Mouse (Mus musculus) heart, embryonic 10.5 days (tissue): ENCODE measurements at regions not wholly inside any gene's neighbourhood (a gene's known extent, or its start where the extent isn't known, plus 50 kb on each side); places are given as distances from the start of the nearest gene placed in this dataset.

Experiments
- DNase-seq: peaks from one replicate; pipeline ENCODE4 v3.0.0-alpha.2; 2017; ENCODE audit warnings: low spot score
- H3K27ac ChIP-seq: fragments of 300-500 bp; sonication (generic); 2 replicates; pipeline ENCODE4 v1.5.1; 2016; ENCODE audit warnings: mild to moderate bottlenecking
- H3K27me3 ChIP-seq: fragments of 300-500 bp; sonication (generic); 2 replicates; pipeline ENCODE4 v1.6.1; 2016; ENCODE audit warnings: mild to moderate bottlenecking; ENCODE audit not compliant: poor library complexity, insufficient read depth, severe bottlenecking
- H3K36me3 ChIP-seq: fragments of 300-500 bp; sonication (generic); 2 replicates; pipeline ENCODE4 v1.6.1; 2016; ENCODE audit warnings: mild to moderate bottlenecking, moderate library complexity
- H3K4me1 ChIP-seq: fragments of 300-500 bp; sonication (generic); 2 replicates; pipeline ENCODE4 v1.6.1; 2016; ENCODE audit warnings: mild to moderate bottlenecking
- H3K4me3 ChIP-seq: fragments of 300-500 bp; sonication (generic); 2 replicates; pipeline ENCODE4 v1.5.1; 2016; ENCODE audit warnings: mild to moderate bottlenecking, moderate library complexity
- H3K9me3 ChIP-seq: fragments of 300-500 bp; sonication (generic); 2 replicates; pipeline ENCODE4 v1.6.1; 2016; ENCODE audit warnings: mild to moderate bottlenecking, moderate library complexity
- WGBS: fragments of 180-500 bp; shearing (Covaris S2); methylation state at CpG from one replicate; pipeline ENCODE4 v1.1.7; 2016; 5-methylcytosine and 5-hydroxymethylcytosine counted together

DNA sequence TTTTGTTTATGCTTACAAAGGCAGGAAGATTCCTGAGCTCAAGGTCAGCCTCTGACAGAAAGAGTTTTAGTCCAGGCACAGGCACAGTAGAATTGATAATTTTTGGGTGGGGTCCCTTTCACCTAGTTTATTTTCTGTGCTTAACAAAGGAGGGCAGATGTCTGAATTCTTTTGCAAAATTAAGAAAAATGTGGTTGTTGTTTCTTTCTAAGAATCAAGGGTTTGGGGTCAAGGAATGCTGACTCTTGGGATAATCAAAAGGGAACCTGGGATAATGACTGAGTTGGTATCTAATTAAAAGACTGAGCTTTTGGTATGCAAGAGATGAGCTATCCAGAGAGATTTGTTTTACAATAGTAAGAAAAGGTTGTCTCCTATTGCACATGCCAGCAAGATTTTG lies 143.9 kb downstream of the Tmem161b start:
- no peak overlapping the region for H3K4me3 ChIP-seq
- H3K27me3 ChIP-seq = no peaks in the 10 kb centered on the region
- no peak overlapping the region for H3K27ac ChIP-seq
- H3K4me1 ChIP-seq = no peaks in the 10 kb centered on the region
- no peaks in the 10 kb centered on the region for H3K36me3 ChIP-seq
- H3K9me3 ChIP-seq = no peaks in the 10 kb centered on the region
- DNase-seq = no peak

DNA sequence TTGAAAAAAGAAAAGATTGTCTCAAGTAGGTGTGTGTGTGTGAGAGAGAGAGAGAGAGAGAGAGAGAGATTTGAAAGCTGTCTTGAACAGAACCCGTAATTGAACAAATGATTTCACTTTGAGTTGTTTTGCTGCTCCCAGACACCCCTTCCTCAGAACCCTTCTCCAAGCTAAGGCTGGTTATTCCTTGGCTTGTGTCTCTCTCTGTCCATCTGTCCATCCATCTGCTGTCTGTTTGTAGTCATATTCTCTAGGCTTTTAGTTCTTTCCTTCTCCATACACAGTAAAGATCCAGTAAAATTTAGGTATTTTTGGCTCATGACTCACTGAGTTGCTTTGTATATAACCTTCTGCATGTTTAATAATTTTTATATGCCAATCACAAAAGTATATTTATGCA lies 144.7 kb downstream of the Tmem161b start:
- WGBS = 83% methylated on average over 1 of the region's 1 CpGs
- no peaks in the 10 kb centered on the region for H3K27me3 ChIP-seq
- H3K27ac ChIP-seq = no peak overlapping the region
- no peaks in the 10 kb centered on the region for H3K36me3 ChIP-seq
- DNase-seq = no peak
- no peaks in the 10 kb centered on the region for H3K4me1 ChIP-seq
- no peak overlapping the region for H3K4me3 ChIP-seq
- no peaks in the 10 kb centered on the region for H3K9me3 ChIP-seq

DNA sequence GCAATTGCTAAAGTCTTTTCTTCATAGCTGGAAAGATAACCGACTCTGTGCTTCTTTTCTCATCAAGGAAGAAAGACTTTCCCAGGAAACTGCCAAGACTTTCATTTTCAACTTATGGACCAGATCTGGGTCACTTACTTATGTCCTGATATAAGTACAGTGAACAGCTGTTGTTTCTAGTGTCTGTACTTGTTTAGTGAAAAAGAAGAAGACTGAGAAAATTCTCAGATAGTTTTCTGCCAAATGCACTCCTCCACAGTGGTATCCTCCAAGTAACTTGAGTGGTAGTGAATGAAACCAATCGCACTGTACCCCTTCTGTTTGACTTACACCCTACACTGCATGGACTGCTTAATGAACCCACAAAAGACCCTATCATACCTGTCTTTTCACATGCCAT lies 146.1 kb downstream of the Tmem161b start:
- no peak for DNase-seq
- no peaks in the 10 kb centered on the region for H3K9me3 ChIP-seq
- no peaks in the 10 kb centered on the region for H3K4me1 ChIP-seq
- H3K27me3 ChIP-seq = no peaks in the 10 kb centered on the region
- no peak overlapping the region for H3K27ac ChIP-seq
- WGBS = 80% methylated on average over 2 of the region's 2 CpGs
- H3K4me3 ChIP-seq = no peak overlapping the region
- no peaks in the 10 kb centered on the region for H3K36me3 ChIP-seq

DNA sequence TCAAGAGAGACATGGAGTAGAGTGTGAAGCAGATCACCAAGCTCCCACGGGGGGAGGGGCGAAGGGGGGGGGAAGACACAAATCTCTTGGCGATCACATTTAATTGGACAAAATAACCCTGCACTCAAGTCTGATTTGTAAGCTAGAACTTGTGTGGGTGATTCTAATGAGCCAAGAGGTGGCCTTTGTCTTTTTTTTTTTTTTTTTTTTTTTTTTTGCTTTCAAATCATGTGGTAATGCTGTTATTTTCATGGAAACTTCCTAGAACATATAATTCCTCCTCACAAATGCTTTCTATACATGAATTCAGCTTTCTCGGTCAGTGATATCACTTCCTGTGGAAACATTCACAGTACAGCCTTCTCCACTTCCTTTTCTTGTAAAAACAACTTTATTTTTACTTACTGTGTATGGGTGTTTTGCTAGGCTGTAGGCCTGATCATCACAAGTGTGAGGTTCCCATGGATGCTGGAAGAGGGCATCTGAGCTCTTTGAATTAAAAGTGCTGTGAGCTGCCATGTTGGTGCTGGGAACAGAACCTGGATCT lies 152.7 kb downstream of the Tmem161b start:
- H3K4me3 ChIP-seq = no peak overlapping the region
- no peaks in the 10 kb centered on the region for H3K36me3 ChIP-seq
- WGBS = 78% methylated on average over 4 of the region's 4 CpGs
- no peak for DNase-seq
- H3K4me1 ChIP-seq = no peaks in the 10 kb centered on the region
- H3K27me3 ChIP-seq = no peaks in the 10 kb centered on the region
- no peak overlapping the region for H3K27ac ChIP-seq
- no peaks in the 10 kb centered on the region for H3K9me3 ChIP-seq

DNA sequence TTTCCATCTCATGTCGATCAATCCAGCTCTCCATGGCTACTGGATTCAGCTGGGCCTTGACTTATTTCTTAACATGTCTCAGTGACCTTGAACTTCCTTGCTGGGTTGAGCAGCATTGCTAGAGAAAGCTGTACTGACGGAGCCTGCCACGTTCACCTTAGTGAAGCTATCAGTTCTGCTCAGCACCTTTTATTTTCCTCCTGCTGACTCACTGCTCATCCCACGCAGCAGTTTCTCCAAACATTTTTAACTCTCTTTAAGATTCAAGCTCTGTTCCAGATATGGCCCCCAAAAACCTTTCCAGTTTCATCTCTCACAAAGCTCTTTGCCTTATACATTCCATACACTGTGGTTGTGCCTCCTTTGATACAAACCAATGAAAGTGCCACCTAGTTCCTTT lies 153.8 kb downstream of the Tmem161b start:
- DNase-seq = no peak
- no peak overlapping the region for H3K27ac ChIP-seq
- H3K4me1 ChIP-seq = no peaks in the 10 kb centered on the region
- H3K27me3 ChIP-seq = no peaks in the 10 kb centered on the region
- H3K36me3 ChIP-seq = no peaks in the 10 kb centered on the region
- WGBS = 80% methylated on average over 4 of the region's 4 CpGs
- no peak overlapping the region for H3K4me3 ChIP-seq
- no peaks in the 10 kb centered on the region for H3K9me3 ChIP-seq

DNA sequence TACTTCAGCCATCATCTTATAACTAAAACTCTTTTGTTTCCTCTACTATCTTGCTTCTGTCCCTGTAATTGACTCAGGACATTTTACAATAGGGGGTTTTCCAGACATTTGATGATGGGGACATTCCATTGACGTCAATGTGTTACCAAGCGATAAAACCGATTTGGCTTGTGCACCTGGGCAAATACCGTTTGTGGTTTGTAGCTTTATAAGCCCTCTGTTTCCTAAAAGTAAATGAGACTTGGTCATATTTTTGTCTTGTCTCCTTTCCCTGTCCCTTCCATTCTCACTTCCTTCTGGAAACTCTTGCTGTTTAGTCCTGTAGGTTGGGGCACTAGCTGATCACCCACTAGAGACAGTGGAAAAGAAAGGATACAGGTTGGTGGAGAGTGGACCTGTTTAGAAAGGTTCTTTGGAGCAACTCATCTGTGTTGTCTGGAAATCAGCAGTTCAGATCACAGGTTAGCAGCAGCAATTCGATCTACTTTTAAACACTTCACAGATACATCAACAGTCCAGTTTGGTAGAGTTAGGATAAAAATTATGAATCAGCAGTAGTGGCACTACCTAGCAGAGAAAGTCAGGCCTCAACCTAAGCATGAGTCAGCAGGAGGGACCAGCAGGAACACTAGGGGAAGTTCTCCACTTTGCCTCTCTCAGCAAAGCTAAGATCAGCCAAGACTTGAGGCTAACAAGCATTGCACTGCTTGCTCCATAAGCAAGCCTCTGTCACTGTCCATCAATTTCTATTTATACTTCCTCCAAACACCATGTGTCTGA lies 156.6 kb downstream of the Tmem161b start:
- 87% methylated on average over 5 of the region's 5 CpGs for WGBS
- Histone ChIP-seq H3K27ac (no peak overlapping the region), H3K36me3 (no peaks in the 10 kb centered on the region), H3K4me1 (no peaks in the 10 kb centered on the region), H3K27me3 (no peaks in the 10 kb centered on the region), H3K9me3 (no peaks in the 10 kb centered on the region), H3K4me3 (no peak overlapping the region)
- DNase-seq = no peak

DNA sequence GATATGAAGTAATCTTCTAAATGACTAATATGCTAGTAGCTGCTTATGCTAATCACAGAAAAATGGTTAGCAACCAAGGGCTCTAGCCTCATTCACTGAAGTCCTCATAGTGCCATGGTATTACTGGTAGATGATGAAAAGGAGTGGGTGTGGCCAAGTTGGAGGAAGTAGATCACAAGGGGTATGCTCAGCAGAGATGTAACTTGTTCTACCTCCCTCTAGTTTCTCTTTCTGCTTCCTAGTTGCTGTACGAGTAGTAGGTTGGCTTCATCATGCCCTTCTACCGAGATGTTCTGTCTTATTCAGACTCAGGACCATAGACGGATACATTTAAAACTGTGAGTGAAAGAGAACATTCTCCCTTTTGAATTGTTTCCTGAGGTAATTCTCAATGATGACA lies 169.5 kb downstream of the Tmem161b start:
- Histone ChIP-seq H3K27ac (no peak overlapping the region), H3K9me3 (no peaks in the 10 kb centered on the region), H3K27me3 (no peaks in the 10 kb centered on the region), H3K4me1 (no peaks in the 10 kb centered on the region), H3K36me3 (no peaks in the 10 kb centered on the region), H3K4me3 (no peak overlapping the region)
- DNase-seq = no peak
- 89% methylated on average over 3 of the region's 3 CpGs for WGBS

DNA sequence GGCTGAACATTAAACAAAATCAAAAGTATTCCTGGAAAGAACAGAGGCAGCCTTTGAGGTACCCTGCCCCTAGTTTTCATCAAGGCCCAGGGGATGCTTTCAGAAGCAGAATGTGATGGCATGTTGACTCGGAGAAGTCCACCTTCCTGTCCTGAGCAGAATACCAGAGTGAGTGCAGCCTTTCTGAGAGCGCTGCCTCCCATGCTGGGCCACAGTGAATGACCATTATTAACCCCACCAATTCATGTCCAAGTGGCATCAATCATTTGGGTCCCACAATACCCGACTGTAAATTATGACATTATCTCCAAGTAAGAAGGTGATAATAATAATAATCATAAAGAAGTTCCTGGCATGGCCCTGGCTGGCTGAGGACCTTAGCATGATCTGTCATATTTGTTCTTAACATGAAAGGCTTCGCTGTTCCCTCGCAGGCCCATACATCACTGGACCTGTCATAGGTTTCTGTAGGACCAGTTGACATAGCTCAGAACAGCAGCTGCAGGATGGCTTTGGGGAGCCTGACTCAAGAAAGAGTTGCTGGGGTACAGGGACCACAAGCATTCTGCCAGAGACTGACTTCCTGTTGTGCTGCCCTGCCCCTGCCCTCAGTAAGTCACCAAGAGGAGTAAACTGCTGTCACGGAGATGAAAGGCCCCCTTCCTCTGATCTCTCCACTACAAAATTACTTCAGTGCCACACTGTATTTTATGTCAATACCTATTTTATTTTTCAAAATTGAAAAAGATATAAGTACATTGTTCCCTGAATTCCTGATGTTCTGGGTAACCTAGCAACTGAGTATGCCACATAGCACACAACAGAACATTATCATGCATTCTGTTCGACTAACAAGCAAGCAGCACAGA lies 176.6 kb downstream of the Tmem161b start:
- no peaks in the 10 kb centered on the region for H3K4me1 ChIP-seq
- no peak for DNase-seq
- 64% methylated on average over 7 of the region's 7 CpGs for WGBS

DNA sequence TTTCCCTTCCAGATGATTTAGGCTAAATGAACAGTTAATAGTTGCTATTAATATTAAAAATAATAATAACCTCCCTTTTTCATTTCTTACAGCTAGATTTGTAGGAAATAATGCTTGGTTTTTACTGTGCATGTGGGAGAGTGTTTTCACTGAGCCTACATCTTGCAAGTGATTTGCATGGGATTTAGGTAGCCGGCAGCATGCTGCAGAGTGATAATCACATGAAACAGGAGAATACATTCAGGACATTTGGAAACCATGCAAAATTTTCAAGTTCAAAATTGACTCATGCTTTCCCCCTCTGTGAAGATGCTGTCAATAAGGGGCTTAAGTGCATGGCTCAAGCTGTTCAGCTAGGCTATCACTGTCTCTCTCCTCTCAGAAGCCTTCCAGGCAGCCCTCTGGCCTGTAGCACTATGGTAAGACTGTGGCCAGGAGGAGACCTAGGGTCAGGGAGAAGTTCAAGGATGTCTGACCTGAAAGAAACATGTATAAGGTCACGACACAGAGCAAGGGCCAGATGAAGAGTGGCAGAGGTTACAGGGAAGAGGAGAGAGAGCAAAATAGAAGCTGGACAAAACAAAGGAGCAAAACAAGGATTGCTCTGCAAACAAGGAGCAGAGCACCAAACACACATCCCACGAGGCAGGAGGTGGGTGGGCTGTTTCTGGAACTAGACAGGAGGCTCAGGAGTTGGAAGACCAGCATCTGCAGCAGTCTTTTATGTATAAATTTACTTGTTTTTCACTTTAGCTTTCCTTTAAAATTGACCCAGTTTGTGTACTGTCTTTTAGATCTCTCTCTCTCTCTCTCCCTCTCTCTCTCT lies 177.5 kb downstream of the Tmem161b start:
- H3K4me3 ChIP-seq = no peak overlapping the region
- H3K27ac ChIP-seq = no peak overlapping the region
- WGBS = 59% methylated on average over 3 of the region's 3 CpGs
- H3K27me3 ChIP-seq = no peaks in the 10 kb centered on the region
- H3K36me3 ChIP-seq = no peaks in the 10 kb centered on the region
- no peaks in the 10 kb centered on the region for H3K4me1 ChIP-seq
- H3K9me3 ChIP-seq = no peaks in the 10 kb centered on the region
- DNase-seq = no peak

More for the DNA sequence above, 176.6 kb downstream of the Tmem161b start:
- H3K36me3 ChIP-seq = no peaks in the 10 kb centered on the region
- no peak overlapping the region for H3K4me3 ChIP-seq
- H3K27ac ChIP-seq = no peak overlapping the region
- no peaks in the 10 kb centered on the region for H3K9me3 ChIP-seq
- no peaks in the 10 kb centered on the region for H3K27me3 ChIP-seq

DNA sequence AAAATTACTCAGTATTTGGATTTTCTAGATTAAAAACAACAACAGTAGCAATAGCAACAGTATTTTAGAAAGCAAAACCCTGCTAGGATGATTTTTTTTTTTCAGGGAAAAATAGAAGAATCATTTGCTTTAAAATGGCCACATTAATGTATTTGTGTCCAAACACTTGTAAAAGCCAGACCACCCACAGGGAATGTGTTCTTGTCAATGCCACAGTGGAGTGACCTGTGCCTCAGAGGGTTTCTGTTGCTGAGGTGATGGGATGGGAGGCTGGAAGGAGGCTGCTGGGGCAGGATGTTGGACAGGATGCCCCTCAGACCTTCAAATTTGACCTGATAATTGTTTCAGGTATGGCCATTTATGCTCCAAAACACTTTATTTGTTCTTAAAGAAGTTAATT lies 178.9 kb downstream of the Tmem161b start:
- H3K4me3 ChIP-seq = no peak overlapping the region
- H3K36me3 ChIP-seq = no peaks in the 10 kb centered on the region
- H3K27ac ChIP-seq = no peak overlapping the region
- H3K4me1 ChIP-seq = no peaks in the 10 kb centered on the region
- H3K9me3 ChIP-seq = no peaks in the 10 kb centered on the region
- no peak for DNase-seq
- H3K27me3 ChIP-seq = no peaks in the 10 kb centered on the region

DNA sequence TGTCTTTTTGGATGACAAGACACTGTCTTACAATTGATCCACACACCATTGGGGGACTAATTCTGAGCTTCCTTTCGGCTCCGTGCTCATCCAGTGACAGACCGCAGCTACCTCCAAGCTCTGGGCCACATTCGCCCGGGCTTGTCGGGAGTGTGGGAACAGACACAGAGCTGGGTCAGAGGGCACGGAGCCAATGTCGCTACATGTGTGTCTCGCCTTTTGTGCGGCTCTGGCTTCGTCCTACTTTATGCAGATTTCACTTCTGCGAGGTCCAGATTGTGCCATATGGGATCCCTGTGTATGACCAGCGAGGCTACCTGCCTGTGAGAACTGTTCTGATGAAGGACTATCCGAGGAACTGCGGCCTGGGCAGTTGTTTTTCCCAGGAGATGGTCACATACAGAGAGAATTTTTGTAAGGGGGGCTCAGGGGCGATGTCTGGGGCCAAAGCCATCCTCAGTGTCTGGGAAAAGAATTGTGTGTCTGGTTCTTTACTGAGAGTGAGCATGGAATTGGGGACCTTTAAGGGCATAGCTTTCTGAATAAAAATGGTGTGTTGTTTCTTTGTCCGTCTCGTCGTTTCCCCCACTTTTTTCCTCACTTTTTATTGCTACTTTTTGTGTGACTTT lies 182.6 kb downstream of the Tmem161b start:
- H3K27ac ChIP-seq = no peak overlapping the region
- H3K4me1 ChIP-seq = no peaks in the 10 kb centered on the region
- no peaks in the 10 kb centered on the region for H3K9me3 ChIP-seq
- no peaks in the 10 kb centered on the region for H3K27me3 ChIP-seq
- H3K36me3 ChIP-seq = no peaks in the 10 kb centered on the region
- WGBS = 83% methylated on average over 19 of the region's 19 CpGs
- no peak for DNase-seq
- H3K4me3 ChIP-seq = no peak overlapping the region

DNA sequence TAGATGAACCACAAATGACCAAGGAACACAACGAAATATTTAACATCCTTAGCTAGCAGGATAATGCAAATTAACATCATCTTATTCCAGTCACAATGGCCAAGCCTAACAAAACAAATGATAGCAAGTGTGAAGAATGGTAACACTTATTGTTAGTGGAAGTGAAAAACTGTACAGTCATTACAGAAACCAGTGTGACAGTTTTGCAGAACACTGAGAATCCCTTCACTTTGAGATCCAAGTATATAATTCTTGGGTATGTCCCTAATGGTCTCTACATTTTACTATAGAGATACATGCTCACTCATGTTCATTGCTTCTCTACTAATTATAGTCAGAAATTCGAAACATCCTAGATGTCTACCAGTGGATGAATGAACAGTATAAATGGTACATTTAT lies 212.3 kb downstream of the Tmem161b start:
- no peaks in the 10 kb centered on the region for H3K36me3 ChIP-seq
- no peak overlapping the region for H3K27ac ChIP-seq
- no peaks in the 10 kb centered on the region for H3K27me3 ChIP-seq
- 71% methylated on average over 2 of the region's 2 CpGs for WGBS
- H3K9me3 ChIP-seq = no peaks in the 10 kb centered on the region
- no peak overlapping the region for H3K4me3 ChIP-seq
- H3K4me1 ChIP-seq = no peaks in the 10 kb centered on the region
- no peak for DNase-seq
